Mouse (Mus musculus): ENCODE results near the gene Lilra5. TPM values are rescaled to one million over a fixed set of nuclear protein-coding genes. Genes with fewer than 3 reads are reported as not detected.

Gene Lilra5
- not detected for polyA plus RNA-seq (2017; shearing (Covaris generic))

DNA sequence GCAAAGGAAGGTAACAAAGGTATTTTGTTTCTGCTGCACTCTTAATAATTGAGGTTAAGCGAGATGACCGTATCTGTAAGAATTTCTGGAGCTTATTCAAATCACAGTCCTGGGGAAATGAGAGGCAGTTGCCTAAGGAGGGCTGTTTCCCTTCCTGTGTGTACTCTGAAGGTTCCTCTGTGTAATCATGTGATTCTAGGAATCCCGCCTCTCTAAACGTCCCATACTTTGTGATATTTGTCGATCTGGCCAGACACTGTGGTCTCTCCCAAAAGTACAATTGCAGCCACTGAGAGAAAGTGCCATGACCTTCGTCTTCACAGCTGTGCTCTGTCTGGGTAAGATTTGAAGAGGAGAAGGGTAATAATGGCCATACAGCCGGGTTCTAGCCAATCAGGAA lies at the start of gene Lilra5:
TSS of gene Lilra5 (plus strand) at position 301 of the 400 bp plus-strand sequence.

Other genes with a start within 250 kb of the Lilra5 start
- gene Lair1, start 174.6 kb upstream of the Lilra5 start, polyA plus RNA-seq (2017; shearing (Covaris generic)), result 5.5 TPM
- 0.56 TPM for gene Ttyh1, start 118.3 kb upstream of the Lilra5 start, polyA plus RNA-seq (2017; shearing (Covaris generic))
- 121 TPM for gene Leng8, start 100.7 kb upstream of the Lilra5 start, polyA plus RNA-seq (2017; shearing (Covaris generic))
- 8.1 TPM for gene Leng9, start 87.4 kb upstream of the Lilra5 start, polyA plus RNA-seq (2017; shearing (Covaris generic))
- gene Cdc42ep5, start 72.9 kb upstream of the Lilra5 start, polyA plus RNA-seq (2017; shearing (Covaris generic)), result not detected
- gene Ncr1, start 100.0 kb downstream of the Lilra5 start, polyA plus RNA-seq (2017; shearing (Covaris generic)), result not detected
- not detected for gene Gp6, start 160.0 kb downstream of the Lilra5 start, polyA plus RNA-seq (2017; shearing (Covaris generic))
- gene Rdh13, start 207.9 kb downstream of the Lilra5 start, polyA plus RNA-seq (2017; shearing (Covaris generic)), result 7.3 TPM
- 10.6 TPM for gene Eps8l1, start 222.9 kb downstream of the Lilra5 start, polyA plus RNA-seq (2017; shearing (Covaris generic))

All from CD4-positive, CD25-positive, alpha-beta regulatory T cell, adult 9 weeks (primary cell).